Mouse (Mus musculus): ENCODE data around the gene Scgb1b30. TPM values are rescaled to one million over a fixed set of nuclear protein-coding genes. Genes with fewer than 3 reads are reported as not detected.
"Not testable (repeated sequence)": the region's sequence is repeated elsewhere in the genome, so short reads cannot be mapped to it uniquely, and the experiment has no call there.

The Scgb1b30 gene
- not detected for total RNA-seq (2021)
- long read RNA-seq, experiment 1: 0 reads
- long read RNA-seq, experiment 2: 0 reads

DNA sequence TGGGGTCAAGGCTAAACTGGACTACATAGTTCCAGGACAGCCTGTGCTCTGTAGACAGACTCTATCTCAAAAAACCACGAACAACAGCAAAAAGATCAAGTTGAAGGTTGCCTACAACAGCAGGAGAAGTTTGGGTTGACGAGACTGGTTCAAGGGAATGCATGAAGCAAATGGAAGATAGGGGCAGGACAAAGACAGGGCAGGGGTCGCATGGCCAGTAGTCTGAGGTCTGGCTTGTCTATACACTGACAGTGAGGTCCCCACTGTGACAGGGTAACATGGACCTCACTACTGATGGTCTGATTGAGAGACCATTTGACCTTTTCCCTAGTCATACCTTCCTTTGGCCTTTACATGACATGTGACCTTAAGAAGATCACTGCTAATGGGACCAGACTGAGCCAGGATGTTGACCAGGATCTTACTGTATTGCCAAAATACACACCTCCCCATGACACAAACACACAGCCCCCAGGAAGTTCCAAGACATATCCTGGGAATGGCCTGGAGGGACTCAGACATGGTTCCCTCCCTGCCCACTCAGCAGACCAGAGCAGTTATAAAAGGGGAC lies at the start of gene Scgb1b30:
Gene Scgb1b30 (plus strand): TSS at position 521 of the 571 bp plus-strand sequence.
- intact Hi-C loops (cut with DNase I): no loop called here
- no peak for DNase-seq

DNA sequence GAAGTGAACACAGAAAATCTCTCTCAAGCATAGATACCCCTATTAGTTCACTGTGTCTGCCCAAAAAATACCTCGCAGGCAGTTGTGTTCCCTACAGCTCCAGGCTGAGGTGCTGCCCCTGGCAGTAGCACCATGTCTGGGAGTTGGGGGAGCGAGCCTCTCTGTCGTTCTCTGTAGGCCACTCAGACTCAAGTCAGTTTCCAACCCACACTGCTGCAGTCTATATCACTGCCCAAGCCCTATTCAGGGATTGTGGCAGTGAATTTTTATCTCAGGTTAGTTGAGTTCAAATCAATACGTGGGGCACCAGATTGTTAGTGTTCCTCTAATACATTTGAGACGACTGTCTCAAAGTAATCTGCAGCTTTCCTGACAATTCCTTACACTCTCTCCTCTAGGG lies 27.1 kb upstream of the Scgb1b30 start:
- DNase-seq; intact Hi-C loops (cut with DNase I): not testable (repeated sequence)

- no peak for DNase-seq
- intact Hi-C loops (cut with DNase I): no loop called here
These were observed 4.8 kb downstream of the Scgb1b30 start for GRCm38 (mm10) chr7:34100002-34100401.

DNA sequence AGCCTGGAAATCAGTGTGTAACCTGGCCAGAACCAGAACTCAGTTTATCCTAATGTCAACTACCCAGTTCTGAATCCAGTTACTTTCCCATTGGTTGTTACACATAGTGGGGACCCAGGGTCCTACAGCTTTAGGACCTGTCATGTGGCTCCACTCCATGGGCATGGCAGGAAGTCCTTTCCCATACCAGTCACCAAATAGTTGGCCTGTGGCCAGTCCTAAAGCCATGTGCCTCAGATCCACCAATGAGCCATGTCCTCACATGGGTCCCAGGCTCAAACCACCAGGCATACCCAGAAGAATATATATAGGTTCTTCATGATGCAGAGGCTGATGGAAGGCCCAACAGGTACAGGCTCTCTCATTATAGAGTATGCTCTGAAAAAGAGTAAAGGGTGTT lies 6.0 kb downstream of the Scgb1b30 start:
- no peak for DNase-seq
- intact Hi-C loops (cut with DNase I): no loop called here

GRCm38 (mm10) chr7:34109190-34109589 lies 14.0 kb downstream of the Scgb1b30 start:
- DNase-seq: no peak

GRCm38 (mm10) chr7:34116601-34117000 lies 21.4 kb downstream of the Scgb1b30 start:
- no peak for DNase-seq
- intact Hi-C loops (cut with DNase I): no loop called here

More at GRCm38 (mm10) chr7:34109190-34109589, 14.0 kb downstream of the Scgb1b30 start:
- intact Hi-C loops (cut with DNase I): no loop called here

- DNase-seq; intact Hi-C loops (cut with DNase I): not testable (repeated sequence)
These were observed 25.4 kb downstream of the Scgb1b30 start for GRCm38 (mm10) chr7:34120636-34121035.

DNA sequence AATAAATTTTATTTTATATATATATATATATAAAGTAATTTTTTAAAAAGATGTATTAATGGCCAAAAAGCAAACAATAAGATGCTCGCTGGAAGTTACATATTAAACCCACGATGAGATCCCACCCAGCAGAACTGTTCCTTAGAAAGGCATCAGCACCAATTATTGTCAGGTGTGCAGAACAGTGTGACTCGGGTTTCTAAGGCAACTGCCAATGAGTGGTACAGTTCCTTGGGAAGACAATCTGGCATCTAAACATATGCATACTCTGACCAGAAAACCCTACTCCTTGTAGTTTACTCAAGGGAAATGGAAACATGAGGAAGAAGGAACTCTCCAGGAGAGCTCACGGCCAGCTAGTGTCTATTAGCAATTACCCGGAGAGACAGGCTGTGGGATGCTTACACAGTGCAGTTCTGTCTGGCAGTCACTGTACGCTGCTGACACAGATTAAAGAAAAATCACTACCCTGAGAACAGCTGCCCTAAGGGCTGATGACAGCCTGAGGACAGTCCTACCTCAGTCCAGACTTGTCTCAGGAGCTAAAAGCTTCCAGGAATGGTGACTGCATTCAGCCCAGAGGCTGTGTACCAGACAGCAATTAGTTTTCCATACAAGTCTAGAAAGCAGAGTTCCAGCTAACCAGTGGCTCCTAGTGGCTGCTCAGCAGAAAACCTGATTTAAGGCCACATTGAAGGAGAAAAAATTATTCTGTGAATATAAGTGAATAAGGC lies 27.9 kb downstream of the Scgb1b30 start:
- DNase-seq: no peak
- intact Hi-C loops (cut with DNase I): no loop called here

DNA sequence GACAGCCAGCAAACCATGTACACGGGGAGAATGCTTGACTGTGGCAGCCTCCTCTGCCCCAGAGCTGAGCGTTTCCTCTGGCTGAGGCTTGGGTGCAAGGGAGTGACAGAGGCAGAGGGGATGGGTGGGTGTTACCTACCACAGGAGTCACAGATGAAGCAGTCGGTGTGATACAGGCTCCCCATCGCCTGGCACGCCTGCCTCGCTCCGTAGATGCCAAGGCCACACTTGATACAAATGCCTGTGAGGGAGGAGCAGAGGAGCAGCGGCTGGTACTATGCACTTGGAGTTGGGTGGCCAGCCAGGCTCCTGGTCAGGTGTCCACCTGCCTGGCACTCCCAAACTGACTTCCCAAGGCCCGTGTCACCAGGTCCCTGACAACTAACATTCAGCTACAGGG lies 30.1 kb downstream of the Scgb1b30 start:
- no peak for DNase-seq
- intact Hi-C loops (cut with DNase I): no loop called here

DNA sequence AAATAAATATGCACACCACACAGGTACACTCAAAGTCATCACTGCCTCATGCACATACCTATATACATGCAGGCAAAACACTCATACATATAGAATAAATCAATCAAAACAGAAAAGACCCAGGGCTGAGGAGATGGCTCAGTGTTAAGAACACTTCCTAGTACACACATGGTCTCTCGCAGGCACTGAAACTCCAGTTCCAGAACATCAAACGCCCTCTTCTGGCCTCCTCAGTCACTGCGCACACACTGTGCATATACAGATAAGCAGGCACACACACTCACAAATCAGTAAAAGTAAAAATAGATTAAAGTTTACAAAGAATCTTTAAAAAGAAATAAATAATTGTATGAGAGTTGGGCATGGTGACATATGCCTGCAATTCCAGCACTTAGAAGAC lies 31.1 kb downstream of the Scgb1b30 start:
- intact Hi-C loops (cut with DNase I): no loop called here

DNA sequence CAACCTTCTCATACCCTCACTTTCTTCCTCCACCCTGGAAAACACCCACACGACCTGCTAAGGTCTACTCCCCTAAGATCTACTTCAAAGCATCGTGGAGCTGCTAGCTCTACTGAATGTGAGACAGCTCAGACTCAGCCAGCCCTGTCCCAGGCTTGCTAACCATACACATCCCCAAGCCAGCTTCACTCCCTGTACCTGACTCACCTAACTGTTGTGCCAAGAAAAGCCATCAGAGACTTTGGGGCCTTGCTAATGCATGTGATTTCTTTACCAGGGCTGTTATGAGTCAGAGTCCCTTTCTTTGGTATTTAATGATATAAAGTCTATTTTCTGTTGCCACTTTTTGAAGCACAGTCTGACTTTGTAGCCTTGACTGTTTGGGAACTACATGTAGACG lies 35.9 kb downstream of the Scgb1b30 start:
- DNase-seq: no peak
- intact Hi-C loops (cut with DNase I): no loop called here

More for the DNA sequence above, 31.1 kb downstream of the Scgb1b30 start:
- no peak for DNase-seq

- DNase-seq: no peak
- intact Hi-C loops (cut with DNase I): no loop called here
These were observed 36.7 kb downstream of the Scgb1b30 start for GRCm38 (mm10) chr7:34131959-34132354.

- DNase-seq: no peak
- intact Hi-C loops (cut with DNase I): no loop called here
These were observed 37.3 kb downstream of the Scgb1b30 start for GRCm38 (mm10) chr7:34132355-34133079.

- peak; percentile 62 to 77 for DNase-seq
These were observed 38.0 kb downstream of the Scgb1b30 start, which contains the start of gene Wtip for GRCm38 (mm10) chr7:34133117-34133762. Wtip (minus strand) TSS chr7:34133268.

DNA sequence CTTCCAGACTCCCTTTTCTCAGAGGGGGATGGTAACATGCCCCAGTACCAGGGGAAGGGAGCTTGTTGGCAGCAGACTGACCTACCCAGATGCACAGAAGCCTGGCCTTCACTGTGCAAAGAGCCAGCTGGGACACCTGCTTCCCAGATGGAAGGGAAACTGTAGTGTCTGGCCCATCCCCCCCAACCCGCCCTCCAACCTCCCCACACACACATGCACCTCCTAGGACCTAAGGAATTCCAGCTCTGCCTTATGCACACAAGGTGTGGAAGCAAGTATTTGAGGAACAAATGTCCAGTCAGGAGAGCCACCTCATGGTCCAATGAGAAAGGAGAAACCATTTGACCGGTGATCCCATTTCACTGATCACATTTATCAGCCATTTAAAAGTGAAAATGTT lies 39.1 kb downstream of the Scgb1b30 start:
- no peak for DNase-seq
- intact Hi-C loops (cut with DNase I): no loop called here

More at GRCm38 (mm10) chr7:34133117-34133762, 38.0 kb downstream of the Scgb1b30 start, which contains the start of gene Wtip:
- intact Hi-C loops (cut with DNase I): no loop called here

DNA sequence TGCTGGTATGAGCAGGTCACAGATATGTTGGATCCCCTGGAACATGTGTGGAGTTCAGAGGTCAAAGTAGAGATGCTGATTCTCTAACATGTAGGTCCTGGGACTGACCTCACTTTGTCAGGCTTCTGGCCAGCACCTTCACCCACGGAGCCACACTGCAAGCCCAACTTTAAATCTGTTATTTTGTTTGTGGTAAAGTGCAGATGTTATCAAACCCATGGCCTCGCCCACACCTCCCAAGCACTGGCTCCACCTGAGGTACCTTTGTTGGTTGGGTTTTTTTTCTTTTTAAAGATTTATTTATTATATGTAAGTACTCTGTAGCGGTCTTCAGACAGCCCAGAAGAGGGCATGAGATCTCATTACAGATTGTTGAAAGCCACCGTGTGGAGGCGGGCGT lies 44.3 kb downstream of the Scgb1b30 start:
- intact Hi-C loops (cut with DNase I): no loop called here

GRCm38 (mm10) chr7:34141123-34141522 lies 45.9 kb downstream of the Scgb1b30 start:
- intact Hi-C loops (cut with DNase I): no loop called here

More for the DNA sequence above, 44.3 kb downstream of the Scgb1b30 start:
- DNase-seq: no peak

GRCm38 (mm10) chr7:34147193-34147592 lies 52.0 kb downstream of the Scgb1b30 start:
- no peak for DNase-seq
- intact Hi-C loops (cut with DNase I): no loop called here

More at GRCm38 (mm10) chr7:34141123-34141522, 45.9 kb downstream of the Scgb1b30 start:
- no peak for DNase-seq

Data from gastrocnemius, postnatal 36 days (tissue).